Mouse (Mus musculus) liver, embryonic 14.5 days (tissue): ENCODE results near the gene 4930451I11Rik.

Experiments used
- CTCF ChIP-seq: IDR thresholded peaks from 2 replicates; pipeline ENCODE4 v1.5.1; 2016; ENCODE audit warnings: antibody characterized with exemption, low read depth, control low read depth
- EP300 ChIP-seq: IDR thresholded peaks from 2 replicates; pipeline ENCODE4 v1.6.1; 2016; ENCODE audit warnings: antibody characterized with exemption, low read depth

GRCm38 (mm10) chr7:126853454-126853853 lies 22.0 kb upstream of the 4930451I11Rik start:
- TF ChIP-seq CTCF (no peak), EP300 (no peak)
